Mouse (Mus musculus): ENCODE results near the gene Dtnb. TPM values are rescaled to one million over a fixed set of nuclear protein-coding genes. Genes with fewer than 3 reads are reported as not detected.
A peak's percentile ranks its signal among the peaks of the same experiment; 100 is the strongest.

Dtnb gene
- polyA plus RNA-seq, 1 experiment from 2014 or later, result 49.6 TPM

DNA sequence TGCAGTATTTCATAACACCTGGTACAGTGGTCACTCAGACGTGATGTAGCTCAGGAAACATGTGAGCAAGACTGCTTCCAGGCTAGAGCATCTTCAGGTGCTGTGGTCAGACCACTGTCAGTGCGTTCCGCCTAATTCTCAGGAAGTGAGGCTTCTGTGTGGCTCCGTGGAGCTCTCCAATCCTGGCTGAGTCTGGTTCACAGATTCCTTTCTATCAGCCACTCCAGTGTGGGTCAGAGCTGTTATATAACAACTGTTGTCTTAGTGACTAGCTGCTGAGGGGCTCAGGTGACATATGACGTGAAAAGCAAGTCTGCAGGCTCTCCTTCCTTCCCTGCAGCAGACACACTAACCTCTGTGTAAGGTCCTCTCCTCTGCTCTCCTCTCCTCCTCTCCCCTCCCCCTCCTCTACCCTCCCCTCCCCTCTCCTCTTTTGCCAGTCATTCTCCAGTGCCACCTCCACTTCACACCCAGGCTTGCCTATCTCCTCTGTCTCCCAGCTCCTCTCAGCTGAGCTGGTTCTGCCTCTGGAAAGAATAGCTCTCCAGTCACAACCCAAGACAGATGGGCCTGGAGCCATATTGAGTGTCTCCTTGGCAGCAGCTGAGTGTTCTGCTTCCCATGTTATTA lies 23.5 kb upstream of the Dtnb start:
- WGBS, result 44% methylated on average over 5 of the region's 5 CpGs
- peaks cover 13% of the 10 kb centered on the region; the same call in 1 of the 2 replicates for H3K4me1 ChIP-seq
- no peak overlapping the region for H3K27ac ChIP-seq
- no peak overlapping the region for H3K4me2 ChIP-seq
- H3K4me3 ChIP-seq, result no peak overlapping the region
- H3K36me3 ChIP-seq, result no peaks in the 10 kb centered on the region
- H3K27me3 ChIP-seq, result no peaks in the 10 kb centered on the region
- ATAC-seq (ENCODE audit: insufficient number of reproducible peaks, insufficient read depth, low FRiP score, low TSS enrichment, low read depth), result no peak
- H3K9ac ChIP-seq, result no peak overlapping the region
- no peaks in the 10 kb centered on the region for H3K9me3 ChIP-seq

DNA sequence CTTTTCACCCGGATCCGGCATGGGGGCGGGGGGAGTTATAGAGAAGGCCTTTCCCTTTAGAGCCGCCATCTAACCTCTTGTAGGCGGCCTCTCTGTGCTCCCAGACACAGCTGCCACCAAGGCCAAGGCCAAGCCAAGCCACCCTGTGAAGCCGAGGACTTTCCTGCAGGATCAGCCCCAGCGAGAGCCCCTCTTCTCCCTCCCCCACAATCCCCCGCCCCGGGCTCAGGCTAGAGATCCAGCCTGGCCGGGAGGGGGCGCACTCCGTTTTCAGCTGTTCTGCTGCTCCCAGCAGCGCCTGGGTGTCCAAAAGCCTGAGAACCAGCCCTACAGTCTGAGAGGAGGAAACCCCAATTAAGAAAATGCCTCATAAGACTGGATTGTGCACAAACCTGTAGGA lies 21.9 kb upstream of the Dtnb start:
- 0 out of 2 replicates have a peak, but pooled peaks have one; percentile 37 for ATAC-seq (ENCODE audit: insufficient number of reproducible peaks, insufficient read depth, low FRiP score, low TSS enrichment, low read depth)
- Histone ChIP-seq H3K4me2 (peak overlapping the region; percentile 31), H3K36me3 (no peaks in the 10 kb centered on the region), H3K27me3 (no peaks in the 10 kb centered on the region), H3K4me1 (peaks cover 13% of the 10 kb centered on the region; the same call in 1 of the 2 replicates), H3K4me3 (no peak overlapping the region), H3K9me3 (no peaks in the 10 kb centered on the region), H3K9ac (0 out of 2 replicates have a peak overlapping the region, but pooled peaks have one; percentile 11), H3K27ac (no peak overlapping the region)
- 8% methylated on average over 13 of the region's 13 CpGs for WGBS

DNA sequence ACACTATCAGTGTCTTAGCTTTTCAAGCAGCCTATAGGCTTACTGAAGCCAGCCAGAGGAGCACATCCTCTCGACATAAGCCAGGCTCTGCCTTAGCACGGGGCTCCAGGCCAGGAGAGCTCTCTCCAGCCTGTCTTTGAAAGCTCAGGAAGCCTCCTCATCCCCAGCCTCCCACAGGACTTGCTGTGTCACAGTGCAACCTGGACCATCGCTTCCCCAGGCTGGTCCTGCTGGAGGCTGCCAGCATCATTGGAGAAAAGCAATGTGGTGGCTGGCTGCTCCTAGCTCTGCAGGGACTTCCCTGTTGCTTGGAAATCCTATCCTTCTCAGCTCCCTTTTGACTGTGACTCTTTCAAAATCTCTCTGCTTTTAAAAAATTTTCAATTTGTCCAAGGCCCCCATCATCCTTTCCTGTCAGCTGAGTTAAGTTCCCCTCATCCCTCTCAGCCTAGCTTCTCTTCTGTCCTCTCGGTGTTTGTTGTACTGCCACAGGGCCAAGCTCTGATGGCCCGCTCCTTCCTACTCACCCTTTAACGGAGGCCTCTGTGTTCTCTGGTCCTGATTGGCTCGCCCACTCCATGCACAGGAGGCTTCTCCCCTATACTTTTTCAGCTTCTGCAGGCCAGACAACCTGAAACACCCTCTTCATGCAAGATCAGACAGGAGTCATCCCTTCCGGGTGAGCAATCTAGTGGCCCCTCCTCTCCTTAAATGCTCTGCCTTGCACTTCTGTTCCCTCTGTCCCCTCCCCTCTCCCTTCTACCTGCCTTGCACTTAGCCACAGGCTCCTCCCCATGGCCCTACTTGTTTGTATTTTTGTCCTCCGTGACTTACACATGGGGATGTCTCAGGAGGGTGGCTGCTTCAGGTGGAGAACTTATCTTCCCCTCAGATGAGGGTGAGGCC lies 14.5 kb upstream of the Dtnb start:
- no peaks in the 10 kb centered on the region for H3K4me1 ChIP-seq
- WGBS, result 53% methylated on average over 9 of the region's 9 CpGs
- H3K9me3 ChIP-seq, result no peaks in the 10 kb centered on the region
- H3K36me3 ChIP-seq, result no peaks in the 10 kb centered on the region
- H3K27ac ChIP-seq, result no peak overlapping the region; the same call in 1 of the 2 replicates
- H3K4me2 ChIP-seq, result no peak overlapping the region
- no peak overlapping the region for H3K9ac ChIP-seq
- ATAC-seq (ENCODE audit: insufficient number of reproducible peaks, insufficient read depth, low FRiP score, low TSS enrichment, low read depth), result 0 out of 2 replicates have a peak, but pooled peaks have one; percentile 32
- H3K4me3 ChIP-seq, result no peak overlapping the region
- no peaks in the 10 kb centered on the region for H3K27me3 ChIP-seq

DNA sequence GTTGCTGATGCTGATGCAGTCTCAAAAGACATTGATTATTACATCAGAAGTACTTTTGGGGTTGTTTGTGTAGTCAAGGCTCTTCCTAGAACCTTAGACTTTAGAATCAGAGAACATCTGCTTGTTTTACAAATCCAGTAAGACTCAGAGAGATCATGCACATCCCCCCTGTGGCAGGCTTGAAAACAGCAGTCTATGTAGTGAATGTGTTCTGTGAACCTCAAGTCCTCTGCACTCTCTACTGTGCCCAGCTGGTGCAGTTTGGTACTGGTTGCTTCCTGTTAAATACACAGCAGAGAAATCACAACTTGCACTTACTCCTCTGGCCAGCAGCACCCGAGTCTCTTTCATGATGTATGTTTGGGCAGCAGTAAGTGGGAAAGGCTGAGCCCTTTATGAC lies 11.6 kb upstream of the Dtnb start:
- no peak overlapping the region for H3K9ac ChIP-seq
- no peaks in the 10 kb centered on the region for H3K9me3 ChIP-seq

DNA sequence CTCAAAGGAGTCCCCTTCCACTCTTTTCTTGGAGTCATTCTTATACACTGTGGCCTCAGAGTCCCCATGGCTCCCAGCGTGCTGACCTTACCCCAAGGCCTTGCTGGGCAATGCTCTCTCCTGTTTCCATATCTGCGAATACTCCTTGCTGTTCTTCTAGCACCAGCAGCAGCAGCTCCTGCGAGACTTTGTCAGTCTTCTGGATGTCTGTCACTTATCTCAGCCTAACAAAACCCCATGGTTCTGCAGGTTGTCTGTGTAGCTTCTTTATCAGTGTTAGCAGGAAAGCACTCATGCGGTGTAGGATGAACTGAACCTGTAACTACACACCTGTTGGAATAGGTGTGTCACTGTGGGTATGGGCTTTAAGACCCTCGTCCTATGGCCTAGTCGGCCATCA lies 11.1 kb upstream of the Dtnb start:
- H3K36me3 ChIP-seq, result no peaks in the 10 kb centered on the region
- no peak overlapping the region for H3K27ac ChIP-seq
- H3K9me3 ChIP-seq, result no peaks in the 10 kb centered on the region
- H3K4me1 ChIP-seq, result no peaks in the 10 kb centered on the region
- H3K4me3 ChIP-seq, result no peak overlapping the region
- no peak overlapping the region for H3K4me2 ChIP-seq
- H3K27me3 ChIP-seq, result no peaks in the 10 kb centered on the region
- no peak overlapping the region for H3K9ac ChIP-seq
- 83% methylated on average over 6 of the region's 6 CpGs for WGBS
- ATAC-seq (ENCODE audit: insufficient number of reproducible peaks, insufficient read depth, low FRiP score, low TSS enrichment, low read depth), result no peak

More for the DNA sequence above, 11.6 kb upstream of the Dtnb start:
- H3K27me3 ChIP-seq, result no peaks in the 10 kb centered on the region
- ATAC-seq (ENCODE audit: insufficient number of reproducible peaks, insufficient read depth, low FRiP score, low TSS enrichment, low read depth), result 0 out of 2 replicates have a peak, but pooled peaks have one; percentile 58
- H3K4me1 ChIP-seq, result no peaks in the 10 kb centered on the region
- H3K4me3 ChIP-seq, result no peak overlapping the region
- H3K4me2 ChIP-seq, result no peak overlapping the region
- no peak overlapping the region for H3K27ac ChIP-seq
- WGBS, result 39% methylated on average over 1 of the region's 1 CpGs
- no peaks in the 10 kb centered on the region for H3K36me3 ChIP-seq

DNA sequence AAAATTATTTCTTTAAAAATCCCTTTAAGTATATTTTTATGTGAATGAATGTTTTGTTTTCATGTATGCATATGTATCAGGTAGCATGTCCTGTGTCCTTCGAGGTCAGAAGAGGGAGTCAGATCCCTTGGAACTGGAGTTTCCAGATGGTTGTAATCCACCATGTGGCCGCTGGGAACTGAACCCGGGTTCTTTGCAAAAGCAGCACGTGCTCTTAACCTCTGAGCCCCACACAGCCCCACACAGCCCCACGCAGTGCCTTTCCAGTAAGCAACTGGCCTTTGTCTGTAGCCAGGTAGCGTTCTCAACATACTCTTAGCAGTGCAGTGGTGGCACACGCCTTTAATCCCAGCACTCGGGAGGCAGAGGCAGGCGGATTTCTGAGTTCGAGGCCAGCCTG lies 9.4 kb upstream of the Dtnb start:
- H3K4me2 ChIP-seq, result no peak overlapping the region
- no peaks in the 10 kb centered on the region for H3K36me3 ChIP-seq
- H3K9ac ChIP-seq, result no peak overlapping the region
- no peak overlapping the region for H3K27ac ChIP-seq
- ATAC-seq (ENCODE audit: insufficient number of reproducible peaks, insufficient read depth, low FRiP score, low TSS enrichment, low read depth), result no peak
- H3K4me1 ChIP-seq, result no peaks in the 10 kb centered on the region
- H3K27me3 ChIP-seq, result no peaks in the 10 kb centered on the region
- no peak overlapping the region for H3K4me3 ChIP-seq
- no peaks in the 10 kb centered on the region for H3K9me3 ChIP-seq
- 93% methylated on average over 10 of the region's 10 CpGs for WGBS

DNA sequence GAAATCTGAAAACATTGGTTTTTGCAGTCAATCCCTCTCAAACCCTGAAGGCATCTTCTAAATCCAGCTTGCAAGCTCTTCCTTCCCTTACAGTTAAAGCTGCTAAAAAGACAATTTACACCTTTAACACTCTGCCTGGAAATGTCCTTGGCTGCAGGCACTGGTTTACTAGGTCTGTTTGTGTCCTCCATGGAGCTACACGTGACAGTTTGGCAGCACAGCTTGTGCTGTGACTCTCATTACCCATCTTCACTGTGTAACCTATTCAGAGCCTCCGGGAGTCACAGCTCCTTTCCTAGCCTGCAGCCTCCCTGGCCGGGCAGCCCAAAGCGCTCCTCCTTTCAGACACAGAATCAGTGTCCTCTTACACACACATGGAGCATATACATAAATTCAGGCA lies 8.5 kb upstream of the Dtnb start:
- 81% methylated on average over 4 of the region's 4 CpGs for WGBS
- Histone ChIP-seq H3K9ac (no peak overlapping the region), H3K4me3 (no peak overlapping the region), H3K4me1 (no peaks in the 10 kb centered on the region), H3K4me2 (no peak overlapping the region), H3K27ac (no peak overlapping the region), H3K27me3 (no peaks in the 10 kb centered on the region), H3K9me3 (no peaks in the 10 kb centered on the region), H3K36me3 (no peaks in the 10 kb centered on the region)
- ATAC-seq (ENCODE audit: insufficient number of reproducible peaks, insufficient read depth, low FRiP score, low TSS enrichment, low read depth), result no peak

DNA sequence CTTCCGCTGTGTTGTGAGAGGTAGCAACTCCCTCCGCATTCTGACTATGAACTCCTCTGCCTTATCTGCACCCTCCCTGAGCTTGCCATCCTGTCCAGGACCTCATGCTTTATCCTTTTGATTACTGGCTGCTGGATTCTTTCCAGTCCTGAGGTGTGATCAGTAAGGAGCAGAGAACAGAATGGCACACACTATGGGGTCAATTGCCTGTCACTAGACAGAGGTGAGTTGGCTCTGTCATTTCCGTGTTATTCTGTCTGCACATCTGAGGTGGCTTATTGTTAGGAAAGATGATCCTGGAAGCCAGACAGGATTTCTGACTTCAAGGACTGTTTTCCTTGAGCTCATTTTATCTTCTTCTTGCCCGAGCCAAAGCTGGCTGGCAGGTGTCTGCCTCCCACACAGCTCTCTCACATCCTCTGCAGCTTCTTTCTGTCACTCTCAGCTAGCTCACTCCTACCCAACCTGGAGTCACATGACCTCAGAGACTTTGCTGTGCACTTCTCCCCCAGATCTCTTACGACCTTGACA lies 3.7 kb upstream of the Dtnb start:
- no peaks in the 10 kb centered on the region for H3K36me3 ChIP-seq
- no peak overlapping the region for H3K9ac ChIP-seq
- no peak for ATAC-seq (ENCODE audit: insufficient number of reproducible peaks, insufficient read depth, low FRiP score, low TSS enrichment, low read depth)
- no peaks in the 10 kb centered on the region for H3K9me3 ChIP-seq
- no peak overlapping the region for H3K4me2 ChIP-seq
- peaks cover 6% of the 10 kb centered on the region for H3K4me1 ChIP-seq
- peak overlapping the region; percentile 4; the same call in 1 of the 2 replicates for H3K27ac ChIP-seq
- H3K4me3 ChIP-seq, result no peak overlapping the region
- WGBS, result 60% methylated on average over 5 of the region's 5 CpGs
- no peaks in the 10 kb centered on the region for H3K27me3 ChIP-seq

DNA sequence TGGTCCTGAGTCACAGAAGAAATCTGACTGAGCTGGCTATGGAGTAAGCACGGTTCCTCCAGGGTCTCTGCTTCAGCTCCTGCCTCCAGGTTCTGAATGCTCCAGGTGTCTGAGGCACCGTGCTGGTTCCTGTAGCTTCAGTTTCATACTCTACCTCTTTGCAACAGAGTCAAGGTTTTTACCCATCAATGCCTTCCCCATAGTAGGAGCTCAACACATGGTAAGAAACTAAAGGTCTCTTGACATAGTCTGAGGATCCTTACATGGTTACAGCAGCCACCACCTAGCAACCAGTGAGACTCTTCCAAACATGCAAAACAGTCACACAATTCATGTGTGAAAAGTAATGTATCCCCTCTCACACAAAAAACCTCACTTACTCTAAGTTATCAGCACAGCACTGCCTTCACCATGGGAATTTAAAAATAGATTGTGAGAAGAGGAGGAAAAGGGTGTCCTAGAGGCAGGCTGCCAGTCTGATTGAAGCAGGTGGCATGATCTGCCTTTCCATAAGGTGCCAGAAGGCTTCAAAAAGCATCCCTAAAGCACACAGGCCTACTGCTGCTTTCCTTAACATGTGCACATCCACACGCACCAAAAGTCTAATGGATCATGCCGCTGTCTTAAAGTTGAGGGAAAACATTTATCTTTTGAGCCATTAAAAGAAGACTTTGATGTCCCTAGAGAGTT lies 1.3 kb upstream of the Dtnb start:
- peaks cover 14% of the 10 kb centered on the region for H3K4me1 ChIP-seq
- no peak overlapping the region for H3K27ac ChIP-seq
- H3K4me2 ChIP-seq, result no peak overlapping the region
- H3K4me3 ChIP-seq, result no peak overlapping the region
- H3K9ac ChIP-seq, result no peak overlapping the region
- 87% methylated on average over 4 of the region's 4 CpGs for WGBS
- no peak for ATAC-seq (ENCODE audit: insufficient number of reproducible peaks, insufficient read depth, low FRiP score, low TSS enrichment, low read depth)
- H3K9me3 ChIP-seq, result no peaks in the 10 kb centered on the region
- H3K36me3 ChIP-seq, result no peaks in the 10 kb centered on the region
- H3K27me3 ChIP-seq, result no peaks in the 10 kb centered on the region

DNA sequence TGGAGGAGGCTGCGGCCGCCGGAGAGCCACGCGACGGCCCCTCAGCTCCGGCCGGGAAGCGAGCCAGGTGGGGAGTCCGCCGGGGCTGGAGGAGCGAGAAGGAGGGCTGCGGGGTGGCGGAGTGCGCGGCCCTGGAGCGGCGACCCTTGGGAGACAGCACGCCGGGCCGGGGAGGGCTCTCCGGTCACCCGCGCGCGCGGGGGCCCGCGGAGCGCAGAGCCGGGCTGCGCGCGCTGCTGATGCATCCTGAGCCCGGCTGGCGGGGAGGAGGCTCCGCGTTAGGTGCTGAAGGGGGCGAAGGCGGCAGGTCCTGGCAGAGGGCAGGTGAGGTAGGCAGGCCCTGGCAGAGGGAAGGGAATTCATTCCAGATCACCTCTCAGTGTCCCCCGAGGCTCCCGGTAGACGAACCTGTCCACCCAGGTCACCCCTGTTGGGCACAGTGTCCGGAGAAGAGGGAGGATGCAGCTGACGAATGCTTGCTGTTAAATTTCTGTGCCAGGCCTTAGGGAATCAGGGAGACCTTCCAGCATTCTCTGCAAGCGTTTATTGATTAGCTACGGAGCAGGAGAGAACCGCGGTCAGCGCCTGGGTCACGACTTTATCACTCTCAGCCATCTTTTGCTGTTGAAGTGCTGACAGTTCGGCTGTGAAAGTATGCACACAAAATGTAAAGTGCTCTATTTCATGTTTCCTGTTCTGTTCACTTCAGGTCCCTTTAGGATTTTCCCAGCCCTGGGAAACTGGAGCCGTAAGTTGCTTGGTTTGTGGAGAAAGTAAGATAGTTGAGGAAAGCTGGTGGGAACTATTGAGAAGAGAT lies 608 bp downstream of the Dtnb start:
- ATAC-seq (ENCODE audit: insufficient number of reproducible peaks, insufficient read depth, low FRiP score, low TSS enrichment, low read depth), result peak; percentile 57
- Histone ChIP-seq H3K4me1 (peaks cover 14% of the 10 kb centered on the region), H3K4me2 (peak overlapping the region; percentile 79), H3K27me3 (no peaks in the 10 kb centered on the region), H3K9ac (peak overlapping the region; percentile 96), H3K27ac (peak overlapping the region; percentile 94), H3K4me3 (peak overlapping the region; percentile 86), H3K36me3 (no peaks in the 10 kb centered on the region), H3K9me3 (no peaks in the 10 kb centered on the region)
- under 1% methylated on average over 53 of the region's 53 CpGs for WGBS

DNA sequence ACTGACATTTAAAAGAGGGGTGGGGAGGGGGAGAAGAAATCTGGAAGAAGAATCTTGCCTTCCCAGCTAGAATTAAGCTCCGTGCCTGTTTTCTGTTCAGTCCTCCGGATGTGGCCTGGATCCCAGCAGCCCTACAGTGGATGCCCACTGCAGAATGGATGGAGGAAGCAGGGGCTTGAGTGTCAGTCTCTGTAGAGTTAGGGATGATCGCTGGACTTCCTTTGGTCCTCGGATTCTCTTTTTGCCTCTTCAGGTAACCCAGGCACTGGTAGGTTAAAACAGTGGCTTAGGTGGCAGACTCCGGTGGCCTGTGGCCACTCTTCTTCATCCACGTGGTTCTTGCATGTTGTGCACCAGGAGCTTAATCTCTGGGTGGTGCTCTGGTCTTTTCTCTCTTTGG lies 1.2 kb downstream of the Dtnb start:
- no peaks in the 10 kb centered on the region for H3K9me3 ChIP-seq
- no peaks in the 10 kb centered on the region for H3K36me3 ChIP-seq
- peak overlapping the region; percentile 94; the same call in 1 of the 2 replicates for H3K27ac ChIP-seq
- H3K4me2 ChIP-seq, result peak overlapping the region; percentile 79
- ATAC-seq (ENCODE audit: insufficient number of reproducible peaks, insufficient read depth, low FRiP score, low TSS enrichment, low read depth), result no peak
- H3K9ac ChIP-seq, result peak overlapping the region; percentile 96
- H3K4me3 ChIP-seq, result peak overlapping the region; percentile 86
- WGBS, result 26% methylated on average over 6 of the region's 6 CpGs
- H3K27me3 ChIP-seq, result no peaks in the 10 kb centered on the region
- peaks cover 14% of the 10 kb centered on the region for H3K4me1 ChIP-seq
